Mouse (Mus musculus) CH12.LX (cell line): ENCODE data around the gene Gm28047. TPM values are rescaled to one million over a fixed set of nuclear protein-coding genes. Genes with fewer than 3 reads are reported as not detected.

Experiments used
- DNase-seq: peaks from one replicate; pipeline ENCODE4 v3.0.0-alpha.2; 2013; ENCODE audit errors: extremely low read depth
- H3K27ac ChIP-seq: 2 replicates; pipeline ENCODE4 v1.5.1; 2012; ENCODE audit warnings: low read depth, mild to moderate bottlenecking, control low read depth, moderate library complexity; ENCODE audit not compliant: insufficient read depth
- H3K27me3 ChIP-seq: replicated peaks from 2 replicates; pipeline ENCODE3; 2012; ENCODE audit warnings: inconsistent platforms
- H3K36me3 ChIP-seq, 2 experiments: replicated peaks in 1 of 2; 2 replicates each; pipeline versions ENCODE3 to v1.6.1; 2012; ENCODE audit warnings: inconsistent platforms in 1 of 2, low read length in 1 of 2, mild to moderate bottlenecking in 1 of 2, mixed read lengths in 1 of 2, moderate library complexity in 1 of 2; ENCODE audit not compliant: control insufficient read depth in 1 of 2, insufficient read depth in 1 of 2
- H3K4me1 ChIP-seq, 2 experiments: 2 replicates each; pipeline ENCODE4 v1.6.1; 2012; ENCODE audit warnings: inconsistent platforms in 1 of 2, moderate library complexity in 1 of 2; ENCODE audit not compliant: insufficient read depth in 2 of 2, control insufficient read depth in 1 of 2
- H3K4me2 ChIP-seq: 2 replicates; pipeline ENCODE4 v1.6.1; 2012; ENCODE audit warnings: low read depth, mild to moderate bottlenecking, control low read depth; ENCODE audit not compliant: poor library complexity, insufficient read depth, severe bottlenecking
- H3K4me3 ChIP-seq, 3 experiments: fragments of 150-350 bp in 1 of 3; sonication (generic) in 1 of 3; replicated peaks in 1 of 3; 2 replicates each; pipeline versions ENCODE3 to v1.5.1; 2011 to 2012; ENCODE audit warnings: low read depth in 2 of 3, low read length in 2 of 3, mild to moderate bottlenecking in 2 of 3, moderate library complexity in 2 of 3, control low read depth in 1 of 3, improper control_type of control experiment in 1 of 3, inconsistent platforms in 1 of 3, mixed read lengths in 1 of 3; ENCODE audit not compliant: poor library complexity in 1 of 3
- H3K79me2 ChIP-seq: replicated peaks from 2 replicates; pipeline ENCODE4 v1.6.1; 2012; ENCODE audit warnings: mild to moderate bottlenecking, moderate library complexity; ENCODE audit not compliant: control insufficient read depth, poor library complexity, insufficient read depth, severe bottlenecking; ENCODE audit errors: extremely low read depth
- H3K9ac ChIP-seq: 2 replicates; pipeline ENCODE4 v1.6.1; 2012; ENCODE audit warnings: low read depth, mild to moderate bottlenecking, control low read depth, moderate library complexity; ENCODE audit not compliant: insufficient read depth
- H3K9me3 ChIP-seq: replicated peaks from 2 replicates; pipeline ENCODE3; 2012; ENCODE audit warnings: low read length, inconsistent platforms, mixed read lengths
- BHLHE40 ChIP-seq: IDR thresholded peaks from 2 replicates; pipeline ENCODE4 v1.6.1; 2011; ENCODE audit warnings: mild to moderate bottlenecking, low read depth, low read length, improper control_type of control experiment
- CHD1 ChIP-seq: IDR thresholded peaks from 2 replicates; pipeline ENCODE4 v1.6.1; 2012; ENCODE audit warnings: low read depth, low read length, improper control_type of control experiment, inconsistent platforms
- CHD2 ChIP-seq: IDR thresholded peaks from 2 replicates; pipeline ENCODE4 v1.6.1; 2011; ENCODE audit warnings: low read length, improper control_type of control experiment
- CTCF ChIP-seq, 2 experiments: IDR thresholded peaks in 1 of 2; conservative IDR thresholded peaks in 1 of 2; 2 replicates each; pipeline ENCODE4 v1.5.1; 2011 to 2012; ENCODE audit warnings: low read depth in 2 of 2, low read length in 2 of 2, improper control_type of control experiment in 1 of 2, inconsistent platforms in 1 of 2, mild to moderate bottlenecking in 1 of 2, moderate library complexity in 1 of 2
- E2F4 ChIP-seq: IDR thresholded peaks from 2 replicates; pipeline ENCODE4 v1.6.1; 2011; ENCODE audit warnings: low read depth, low read length, improper control_type of control experiment; ENCODE audit not compliant: insufficient replicate concordance
- ELF1 ChIP-seq: IDR thresholded peaks from 2 replicates; pipeline ENCODE4 v1.6.1; 2014; ENCODE audit warnings: low read depth, mild to moderate bottlenecking, inconsistent platforms, low read length, improper control_type of control experiment
- EP300 ChIP-seq: IDR thresholded peaks from 2 replicates; pipeline ENCODE4 v1.6.1; 2011; ENCODE audit warnings: low read length, improper control_type of control experiment
- ETS1 ChIP-seq: conservative IDR thresholded peaks from 2 replicates; pipeline ENCODE4 v1.6.1; 2012; ENCODE audit warnings: low read depth, mild to moderate bottlenecking, inconsistent platforms, low read length, improper control_type of control experiment, moderate library complexity
- GABPA ChIP-seq: IDR thresholded peaks from 2 replicates; pipeline ENCODE4 v1.6.1; 2012; ENCODE audit warnings: low read depth, low read length, improper control_type of control experiment, inconsistent platforms; ENCODE audit not compliant: insufficient replicate concordance
- HCFC1 ChIP-seq: IDR thresholded peaks from 2 replicates; pipeline ENCODE4 v1.6.1; 2012; ENCODE audit warnings: low read depth, mild to moderate bottlenecking, inconsistent platforms, low read length, improper control_type of control experiment
- IRF4 ChIP-seq: IDR thresholded peaks from 2 replicates; pipeline ENCODE4 v1.6.1; 2014; ENCODE audit warnings: low read depth, mild to moderate bottlenecking, inconsistent platforms, low read length, improper control_type of control experiment
- JUN ChIP-seq: IDR thresholded peaks from 2 replicates; pipeline ENCODE4 v1.6.1; 2011; ENCODE audit warnings: low read depth, mild to moderate bottlenecking, low read length, improper control_type of control experiment, moderate library complexity; ENCODE audit not compliant: insufficient read depth
- JUND ChIP-seq: conservative IDR thresholded peaks from 2 replicates; pipeline ENCODE4 v1.6.1; 2011; ENCODE audit warnings: low read depth, low read length, improper control_type of control experiment
- KAT2A ChIP-seq: IDR thresholded peaks from 2 replicates; pipeline ENCODE4 v1.6.1; 2012; ENCODE audit warnings: low read length, improper control_type of control experiment, inconsistent platforms; ENCODE audit not compliant: insufficient replicate concordance
- MAFK ChIP-seq: IDR thresholded peaks from 2 replicates; pipeline ENCODE4 v1.6.1; 2011; ENCODE audit warnings: low read length, improper control_type of control experiment; ENCODE audit not compliant: insufficient replicate concordance
- MAX ChIP-seq: IDR thresholded peaks from 2 replicates; pipeline ENCODE4 v1.6.1; 2011; ENCODE audit warnings: low read length, improper control_type of control experiment
- MAZ ChIP-seq: IDR thresholded peaks from 2 replicates; pipeline ENCODE4 v1.6.1; 2012; ENCODE audit warnings: low read depth, mild to moderate bottlenecking, inconsistent platforms, low read length, improper control_type of control experiment, moderate library complexity
- MEF2A ChIP-seq: IDR thresholded peaks from 2 replicates; pipeline ENCODE4 v1.6.1; 2014; ENCODE audit warnings: low read depth, mild to moderate bottlenecking, inconsistent platforms, low read length, improper control_type of control experiment, borderline replicate concordance
- MXI1 ChIP-seq: IDR thresholded peaks from 2 replicates; pipeline ENCODE4 v1.6.1; 2011; ENCODE audit warnings: mild to moderate bottlenecking, low read depth, low read length, improper control_type of control experiment
- MYC ChIP-seq: IDR thresholded peaks from 2 replicates; pipeline ENCODE4 v1.6.1; 2011; ENCODE audit warnings: low read depth, mild to moderate bottlenecking, improper control_type of control experiment, low read length
- NELFE ChIP-seq: IDR thresholded peaks from 2 replicates; pipeline ENCODE4 v1.6.1; 2011; ENCODE audit warnings: low read depth, low read length, improper control_type of control experiment
- NRF1 ChIP-seq: IDR thresholded peaks from 2 replicates; pipeline ENCODE4 v1.6.1; 2014; ENCODE audit warnings: low read depth, mild to moderate bottlenecking, inconsistent platforms, low read length, improper control_type of control experiment, moderate library complexity
- PAX5 ChIP-seq: IDR thresholded peaks from 2 replicates; pipeline ENCODE4 v1.6.1; 2012; ENCODE audit warnings: low read length, inconsistent platforms, mixed read lengths
- POLR2A ChIP-seq: IDR thresholded peaks from 2 replicates; pipeline ENCODE4 v1.6.1; 2011; ENCODE audit warnings: low read depth, mild to moderate bottlenecking, improper control_type of control experiment, low read length
- POLR2AphosphoS2 ChIP-seq: IDR thresholded peaks from 2 replicates; pipeline ENCODE4 v1.6.1; 2011; ENCODE audit warnings: low read depth, low read length, improper control_type of control experiment
- RAD21 ChIP-seq: IDR thresholded peaks from 2 replicates; pipeline ENCODE4 v1.6.1; 2011; ENCODE audit warnings: low read depth, mild to moderate bottlenecking, low read length, improper control_type of control experiment, moderate library complexity
- RCOR1 ChIP-seq: conservative IDR thresholded peaks from 2 replicates; pipeline ENCODE4 v1.6.1; 2012; ENCODE audit warnings: low read depth, mild to moderate bottlenecking, inconsistent platforms, low read length, improper control_type of control experiment
- SIN3A ChIP-seq: IDR thresholded peaks from 2 replicates; pipeline ENCODE4 v1.6.1; 2012; ENCODE audit warnings: low read length, improper control_type of control experiment, inconsistent platforms
- SMC3 ChIP-seq: IDR thresholded peaks from 2 replicates; pipeline ENCODE4 v1.6.1; 2011; ENCODE audit warnings: low read depth, low read length, improper control_type of control experiment
- TBP ChIP-seq: conservative IDR thresholded peaks from 2 replicates; pipeline ENCODE4 v1.6.1; 2011; ENCODE audit warnings: low read depth, low read length, improper control_type of control experiment
- TCF12 ChIP-seq: IDR thresholded peaks from 2 replicates; pipeline ENCODE4 v1.6.1; 2014; ENCODE audit warnings: low read depth, mild to moderate bottlenecking, inconsistent platforms, low read length, improper control_type of control experiment
- UBTF ChIP-seq: IDR thresholded peaks from 2 replicates; pipeline ENCODE4 v1.6.1; 2012; ENCODE audit warnings: low read depth, mild to moderate bottlenecking, inconsistent platforms, low read length, improper control_type of control experiment, moderate library complexity
- USF1 ChIP-seq: IDR thresholded peaks from 2 replicates; pipeline ENCODE4 v1.6.1; 2014; ENCODE audit warnings: low read depth, mild to moderate bottlenecking, inconsistent platforms, low read length, improper control_type of control experiment
- USF2 ChIP-seq: conservative IDR thresholded peaks from 2 replicates; pipeline ENCODE4 v1.6.1; 2011; ENCODE audit warnings: low read depth, low read length, improper control_type of control experiment
- ZC3H11A ChIP-seq: IDR thresholded peaks from 2 replicates; pipeline ENCODE4 v1.6.1; 2012; ENCODE audit warnings: low read depth, mild to moderate bottlenecking, inconsistent platforms, low read length, improper control_type of control experiment
- ZKSCAN1 ChIP-seq: IDR thresholded peaks from 2 replicates; pipeline ENCODE4 v1.6.1; 2012; ENCODE audit warnings: low read depth, inconsistent platforms, low read length, improper control_type of control experiment, borderline replicate concordance
- ZMIZ1 ChIP-seq: IDR thresholded peaks from 2 replicates; pipeline ENCODE4 v1.6.1; 2012; ENCODE audit warnings: low read depth, mild to moderate bottlenecking, inconsistent platforms, low read length, improper control_type of control experiment
- ZNF384 ChIP-seq: IDR thresholded peaks from 2 replicates; pipeline ENCODE4 v1.6.1; 2012; ENCODE audit warnings: low read depth, low read length, improper control_type of control experiment, inconsistent platforms
- dilution Hi-C: fragments of 300-500 bp; cut with MboI; formaldehyde crosslinking; loops from 2 replicates; pipeline ENCODE4 v1.14.3; 2020; ENCODE audit warnings: low sequenced_read_pairs; ENCODE audit not compliant: extremely low pct_unique_long_range_greater_than_20kb, extremely low pct_ligation_motif_present
- in situ Hi-C: fragments of 300-500 bp; cut with MboI; formaldehyde crosslinking; loops from 3 replicates; pipeline ENCODE4 v1.14.3; 2019; ENCODE audit warnings: low sequenced_read_pairs, low pct_ligation_motif_present, low pct_unique_long_range_greater_than_20kb, mixed read lengths
- polyA plus RNA-seq: library from polyadenylated mRNA; unstranded; fragments of >175 nt; gene quantifications from 2 replicates; pipeline ENCODE4 v1.2.1, GENCODE M21; 2012; ENCODE audit warnings: low read depth; ENCODE audit not compliant: insufficient read length
- total RNA-seq, 2 experiments: library from RNA; depleted of rRNA; stranded (reverse); fragments of 300-350 nt in 1 of 2; fragments of >200 nt in 1 of 2; gene quantifications; 2 replicates each; pipeline ENCODE4 v1.2.3; 2012 to 2014

Gm28047 gene
- total and polyA plus RNA-seq, 3 experiments = not detected

GRCm38 (mm10) chr15:102513004-102513403, 111.9 kb downstream of the Gm28047 start:
- DNase-seq = peak; percentile 55
- H3K4me1 ChIP-seq = peaks cover 24 to 50% of the 10 kb centered on the region in 2 experiments
- peaks cover 3% of the 10 kb centered on the region for H3K27me3 ChIP-seq
- no peaks in the 10 kb centered on the region for H3K9me3 ChIP-seq
- TF ChIP-seq UBTF (no peak), MYC (0 out of 2 replicates have a peak, but pooled peaks have one; percentile 24), MXI1 (0 out of 2 replicates have a peak, but pooled peaks have one; percentile 32), JUN (no peak), NRF1 (no peak), SMC3 (no peak), MAZ (no peak), ELF1 (no peak), USF2 (no peak), POLR2AphosphoS2 (no peak), IRF4 (peak; percentile 18; the same call in 1 of the 2 replicates), ZNF384 (no peak), JUND (peak; percentile 52; the same call in 1 of the 2 replicates), MAX (peak; percentile 49; the same call in 1 of the 2 replicates), BHLHE40 (peak; percentile 63), CTCF (conservative IDR thresholded peaks at IDR 0.05 in 1 of 2, IDR thresholded peaks at IDR 0.05 in 1 of 2; ENCODE audit: low read depth in 2 of 2, low read length in 2 of 2) (no peak), ZKSCAN1 (no peak), ZMIZ1 (no peak), NELFE (no peak), POLR2A (no peak), TBP (no peak), RCOR1 (0 out of 2 replicates have a peak, but pooled peaks have one; percentile 32), SIN3A (peak; percentile 37; the same call in 1 of the 2 replicates), GABPA (no peak), MAFK (0 out of 2 replicates have a peak, but pooled peaks have one; percentile 25), PAX5 (no peak), ZC3H11A (no peak), HCFC1 (0 out of 2 replicates have a peak, but pooled peaks have one; percentile 17), RAD21 (no peak), USF1 (no peak), MEF2A (no peak), ETS1 (0 out of 2 replicates have a peak, but pooled peaks have one; percentile 17), TCF12 (0 out of 2 replicates have a peak, but pooled peaks have one; percentile 19), CHD1 (no peak), E2F4 (no peak), CHD2 (no peak), EP300 (peak; percentile 73), KAT2A (no peak)
- H3K4me2 ChIP-seq = 0 out of 2 replicates have a peak overlapping the region, but pooled peaks have one; percentile 24
- no peaks in the 10 kb centered on the region for H3K79me2 ChIP-seq
- H3K4me3 ChIP-seq = no peak overlapping the region
- H3K9ac ChIP-seq = no peak overlapping the region
- dilution Hi-C loops = no loop called here
- H3K36me3 ChIP-seq = no peaks in the 10 kb centered on the region
- H3K27ac ChIP-seq = no peak overlapping the region
- in situ Hi-C loops = no loop called here
